Mouse (Mus musculus) spleen, embryonic (tissue): ENCODE results near the gene E130218I03Rik.
"Not testable (repeated sequence)": the region's sequence is repeated elsewhere in the genome, so short reads cannot be mapped to it uniquely, and the experiment has no call there.

Source experiments
- CTCF ChIA-PET: fragments of 350-600 bp; sonication (Branson Sonifier 250); formaldehyde crosslinking; loops from one replicate; lab custom pipeline; 2022; lab: Charles Lee

E130218I03Rik gene

GRCm38 (mm10) chr4:134251241-134252130 lies 8.0 kb downstream of the E130218I03Rik start:
- CTCF ChIA-PET, result interaction anchor here (0.6 kb wide), 1 partner anchor 45 kb away, joined by 5 read pairs; no protein-coding TSS in a partner anchor

DNA sequence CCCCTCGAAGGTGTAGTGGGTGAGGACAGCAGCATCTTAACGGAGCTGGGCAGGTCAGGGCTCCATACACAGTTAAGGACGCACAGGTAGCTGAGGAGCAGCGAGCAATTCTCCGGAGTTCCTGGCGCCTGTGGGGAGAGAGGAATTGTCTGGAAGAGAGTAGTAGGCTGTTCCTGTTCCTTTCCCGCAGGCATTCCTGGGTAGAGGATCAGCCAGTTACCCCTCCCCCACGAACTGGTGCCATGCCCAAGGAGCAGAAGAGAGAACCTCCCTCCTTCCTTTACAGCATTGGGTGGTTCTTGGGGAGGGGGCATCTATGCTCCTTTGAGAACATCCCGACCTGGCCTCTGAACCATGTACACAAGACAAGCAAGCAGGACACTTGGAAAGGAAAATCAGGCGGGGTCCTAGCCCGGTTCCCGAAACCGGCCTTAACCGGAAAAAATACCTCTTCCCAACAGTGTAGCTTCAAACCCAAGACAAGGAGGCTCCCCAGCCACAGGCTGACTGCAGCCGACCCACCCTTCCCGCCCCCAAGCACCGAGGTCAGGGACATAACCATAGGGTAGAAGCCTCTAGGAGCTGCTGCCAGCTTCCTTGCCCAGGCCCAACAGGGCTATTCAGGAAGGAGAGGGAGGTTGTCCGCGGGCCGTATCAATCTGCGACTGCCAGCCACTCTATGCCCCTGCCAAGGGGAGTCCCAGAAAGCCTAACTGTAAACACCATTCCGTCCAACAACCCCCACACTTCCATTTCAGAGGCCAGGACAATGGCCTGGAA lies 8.9 kb downstream of the E130218I03Rik start:
- CTCF ChIA-PET, result interaction anchor here (0.6 kb wide), 1 partner anchor 44 kb away, joined by 5 read pairs; no protein-coding TSS in a partner anchor

GRCm38 (mm10) chr4:134252911-134253721 lies 9.7 kb downstream of the E130218I03Rik start:
- CTCF ChIA-PET, result no interaction called here

DNA sequence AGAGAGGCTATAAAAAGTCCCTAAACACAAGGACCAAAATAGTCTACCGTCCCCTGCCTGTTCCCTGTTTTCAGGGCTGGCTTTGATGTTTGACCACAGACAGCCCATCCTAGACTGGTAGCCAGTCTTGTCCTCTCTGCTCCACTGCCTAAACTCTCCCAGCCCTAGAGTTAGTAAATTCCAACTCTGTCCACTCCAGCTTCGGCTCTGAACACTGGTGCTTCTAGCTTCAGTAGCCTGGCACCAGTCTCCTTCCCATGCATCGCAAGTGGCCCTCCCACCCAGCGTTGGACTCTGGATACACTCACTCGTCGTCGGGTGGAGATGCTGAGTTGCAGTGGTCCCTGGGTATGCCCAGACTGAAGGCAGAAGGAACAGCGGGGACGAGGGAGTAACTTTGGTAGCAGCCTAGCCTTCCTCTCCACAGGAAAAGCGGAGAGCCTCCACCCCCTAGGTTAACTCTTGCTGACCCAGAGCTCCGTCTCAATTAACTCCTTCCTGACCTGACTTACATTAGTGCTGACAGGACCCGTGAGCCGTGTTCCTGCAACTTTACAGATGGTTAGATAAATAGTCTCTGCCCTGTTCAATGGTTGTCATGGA lies 10.4 kb downstream of the E130218I03Rik start, which contains the start of gene Grrp1:
Gene Grrp1 (minus strand): TSS at position 385 of the 603 bp plus-strand sequence.
- CTCF ChIA-PET, result interaction anchor here (0.6 kb wide), 2 partner anchors 66 to 240 kb away, joined by 3 to 6 read pairs; no protein-coding TSS in a partner anchor

DNA sequence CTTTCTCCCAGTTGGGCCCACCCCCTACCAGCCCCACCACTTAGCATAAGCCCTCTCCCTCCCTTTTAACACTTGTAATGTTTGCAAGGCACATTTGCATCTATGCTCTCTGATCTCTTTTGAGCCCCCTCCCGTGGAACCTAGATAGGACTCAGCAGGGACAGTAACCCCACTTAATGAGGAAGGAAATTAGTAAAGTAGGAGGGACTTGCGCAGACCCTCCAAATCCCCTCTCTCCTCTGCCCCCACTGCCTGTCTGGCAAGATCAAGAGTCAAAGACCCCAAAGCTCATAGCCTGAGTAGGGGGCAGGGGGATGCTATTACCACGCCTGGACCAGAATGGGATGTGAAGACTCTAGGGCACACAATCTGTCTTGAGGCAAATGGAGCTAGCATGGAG lies 11.4 kb downstream of the E130218I03Rik start:
- CTCF ChIA-PET, result no interaction called here

DNA sequence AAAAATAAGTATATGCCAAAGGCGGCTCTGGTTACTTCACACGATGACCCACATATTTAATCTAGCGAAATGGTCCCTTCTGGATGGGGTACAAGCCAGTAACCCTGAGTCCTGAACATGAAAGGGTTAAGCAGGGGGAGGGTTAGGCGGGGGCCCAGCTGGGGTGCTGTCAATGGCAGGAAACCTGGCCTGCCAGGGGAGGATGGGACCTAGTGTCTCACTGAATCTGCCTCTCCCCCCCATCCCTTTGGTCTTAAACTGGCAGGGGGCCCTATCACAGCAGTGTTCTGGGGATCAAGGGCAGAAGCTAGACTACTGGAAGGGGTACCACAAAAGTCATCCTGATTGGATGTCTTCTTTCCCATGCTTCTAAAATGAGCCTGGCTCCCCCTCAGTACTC lies 12.4 kb downstream of the E130218I03Rik start:
- CTCF ChIA-PET, result no interaction called here

GRCm38 (mm10) chr4:134256407-134257197 lies 13.1 kb downstream of the E130218I03Rik start:
- CTCF ChIA-PET, result interaction anchor here (0.5 to 0.6 kb wide), 3 partner anchors 139 to 660 kb away, joined by 3 to 4 read pairs (median 3); no protein-coding TSS in a partner anchor

GRCm38 (mm10) chr4:134257198-134258009 lies 13.9 kb downstream of the E130218I03Rik start:
- CTCF ChIA-PET, result interaction anchor here (0.5 to 0.6 kb wide), 3 partner anchors 138 to 659 kb away, joined by 3 to 4 read pairs (median 3); no protein-coding TSS in a partner anchor

GRCm38 (mm10) chr4:134258354-134258753 lies 14.9 kb downstream of the E130218I03Rik start:
- CTCF ChIA-PET, result interaction anchor here (1.0 kb wide), 1 partner anchor 8 kb away, joined by 3 read pairs; no protein-coding TSS in a partner anchor

DNA sequence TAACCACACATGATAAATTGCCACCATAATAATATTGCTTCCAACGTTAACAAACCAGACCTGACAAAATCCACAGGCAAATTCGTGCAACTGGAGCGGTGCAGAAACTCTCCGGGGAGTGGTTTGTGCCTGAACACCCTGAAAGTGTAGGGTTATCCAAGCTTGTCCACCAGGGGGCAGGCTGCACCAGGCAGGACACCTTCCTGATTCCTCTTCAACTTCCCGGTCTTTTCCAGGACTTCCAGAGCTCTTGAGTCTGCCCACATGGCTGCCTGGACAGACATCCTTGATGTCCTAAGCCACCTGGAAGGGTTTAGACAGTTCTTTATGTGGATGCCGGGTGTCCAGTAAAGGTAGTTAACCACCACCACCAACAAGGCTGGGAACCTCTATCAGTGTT lies 19.7 kb downstream of the E130218I03Rik start:
- CTCF ChIA-PET, result no interaction called here

GRCm38 (mm10) chr4:134265860-134266585 lies 22.6 kb downstream of the E130218I03Rik start:
- CTCF ChIA-PET, result no interaction called here

DNA sequence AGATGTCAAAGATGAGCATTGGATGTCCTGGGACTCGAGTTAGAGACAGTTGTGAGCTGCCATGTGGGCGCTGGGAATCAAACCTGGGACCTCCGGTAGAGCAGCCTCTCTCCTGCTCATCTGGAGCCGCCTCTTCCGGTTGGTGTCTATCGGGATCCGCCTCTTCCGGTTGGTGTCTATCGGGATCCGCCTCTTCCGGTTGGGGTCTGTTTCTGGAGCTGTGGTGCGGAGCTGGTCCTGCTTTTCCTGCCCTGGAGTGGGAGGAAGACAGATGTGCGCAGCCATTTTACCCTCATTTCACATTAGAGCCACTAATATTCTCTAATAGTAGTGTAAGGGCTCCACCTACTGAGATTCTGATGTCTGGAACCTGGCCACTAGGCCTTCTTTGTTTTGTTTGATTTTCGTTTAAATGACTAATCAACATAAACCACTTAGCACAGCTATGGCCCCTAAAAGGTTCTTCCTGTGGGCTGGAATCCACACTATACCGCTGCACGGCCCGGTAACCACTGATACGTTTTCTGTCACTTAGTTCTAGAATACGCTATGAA lies 24.7 kb downstream of the E130218I03Rik start:
- CTCF ChIA-PET, result interaction anchor here (0.6 kb wide), 1 partner anchor 1453 kb away, joined by 7 read pairs; no protein-coding TSS in a partner anchor

DNA sequence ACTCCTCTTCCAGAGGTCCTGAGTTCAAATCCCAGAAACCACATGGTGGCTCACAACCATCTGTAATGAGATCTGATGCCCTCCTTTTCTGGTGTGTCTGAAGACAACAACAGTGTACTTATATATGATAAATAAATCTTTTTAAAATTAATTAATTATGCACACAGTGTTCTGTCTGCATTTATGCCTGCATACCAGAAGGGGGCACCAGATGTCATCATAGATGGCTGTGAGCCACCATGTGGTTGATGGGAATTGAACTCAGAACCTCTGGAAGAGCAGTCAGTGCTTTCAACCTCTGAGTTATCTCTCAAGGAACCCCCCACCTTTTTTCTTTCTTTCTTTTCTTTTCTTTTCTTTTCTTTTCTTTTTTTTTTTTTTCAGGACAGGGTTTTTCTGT lies 26.2 kb downstream of the E130218I03Rik start:
- CTCF ChIA-PET, result not testable (repeated sequence)

GRCm38 (mm10) chr4:134271979-134272378 lies 28.5 kb downstream of the E130218I03Rik start:
- CTCF ChIA-PET, result no interaction called here

- CTCF ChIA-PET, result interaction anchor here (1.7 kb wide), 1 partner anchor 18 kb away, joined by 4 read pairs; no protein-coding TSS in a partner anchor
Observed at GRCm38 (mm10) chr4:134272731-134273416, 29.4 kb downstream of the E130218I03Rik start.

- CTCF ChIA-PET, result interaction anchor here (0.5 to 1.7 kb wide), 2 partner anchors 17 to 1667 kb away, joined by 3 to 4 read pairs; no protein-coding TSS in a partner anchor
Observed at GRCm38 (mm10) chr4:134273417-134274345, 30.2 kb downstream of the E130218I03Rik start.
